Mouse (Mus musculus): ENCODE measurements around the gene Gucy2g. TPM values are rescaled to one million over a fixed set of nuclear protein-coding genes. Genes with fewer than 3 reads are reported as not detected.
A peak's percentile ranks its signal among the peaks of the same experiment; 100 is the strongest.

The Gucy2g gene
- total and polyA plus RNA-seq, 2 experiments from 2014 or later: not detected

DNA sequence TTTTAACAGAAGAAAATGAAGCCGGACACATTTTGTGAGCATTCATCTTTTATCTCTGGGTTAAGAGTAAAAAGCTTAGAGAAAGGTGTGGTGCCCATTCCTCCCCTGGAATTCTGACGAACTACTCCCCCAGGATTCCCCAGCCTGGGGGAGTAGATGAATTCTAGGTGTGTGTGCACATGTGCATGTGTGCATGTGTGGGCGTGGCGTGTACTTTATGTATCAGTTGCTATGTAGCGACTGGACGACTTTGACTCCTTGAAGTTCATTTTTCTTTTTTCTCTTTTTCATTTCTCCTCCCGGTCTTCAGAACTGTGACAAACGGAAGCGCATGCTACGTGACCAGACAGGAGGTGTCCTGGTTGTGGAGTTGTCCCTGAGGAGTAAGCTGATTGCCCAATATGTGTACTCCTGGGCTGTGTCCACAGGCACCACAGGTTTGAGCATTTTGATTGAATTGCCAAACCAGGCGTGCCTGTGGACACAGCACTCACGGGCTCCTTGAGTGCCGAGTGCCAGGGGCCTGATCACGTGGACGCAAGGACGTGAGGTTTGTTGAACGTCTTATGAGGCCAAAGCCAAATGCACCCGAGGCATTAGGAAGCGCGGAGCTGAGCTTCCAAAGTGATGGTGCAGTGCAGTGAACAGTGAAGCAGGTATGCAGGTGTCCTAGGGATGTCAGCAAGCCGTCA is 48.6 kb downstream of the Gucy2g start:
- 86% methylated on average over 21 of the region's 21 CpGs for WGBS
- DNase-seq (ENCODE audit: low spot score): no peak
- H3K4me1 ChIP-seq (ENCODE audit: control insufficient read depth, insufficient read depth): 0 out of 2 replicates have a peak, but pooled peaks cover 7% of the 10 kb centered on the region
- ATAC-seq (ENCODE audit: insufficient read depth, low read depth): no peak
- H3K9me3 ChIP-seq (replicated peaks; ENCODE audit: control insufficient read depth, low read length): no peaks in the 10 kb centered on the region
- no peaks in the 10 kb centered on the region for H3K36me3 ChIP-seq (replicated peaks; ENCODE audit: control insufficient read depth, insufficient read depth, low read length)
- no peaks in the 10 kb centered on the region for H3K27me3 ChIP-seq (ENCODE audit: control insufficient read depth, insufficient read depth, low read length)
- TF ChIP-seq CTCF (IDR thresholded peaks at IDR 0.05; ENCODE audit: low read depth): no peak
- TF ChIP-seq EP300 (IDR thresholded peaks at IDR 0.05; ENCODE audit: low read depth): no peak
- no peak overlapping the region for H3K4me2 ChIP-seq (ENCODE audit: low read depth, low read length)
- H3K9ac ChIP-seq (replicated peaks; ENCODE audit: low read depth, low read length): no peak overlapping the region
- H3K27ac ChIP-seq (ENCODE audit: low read depth): 0 out of 2 replicates have a peak overlapping the region, but pooled peaks have one; percentile 12
- H3K4me3 ChIP-seq (ENCODE audit: low read depth, low read length): no peak overlapping the region

DNA sequence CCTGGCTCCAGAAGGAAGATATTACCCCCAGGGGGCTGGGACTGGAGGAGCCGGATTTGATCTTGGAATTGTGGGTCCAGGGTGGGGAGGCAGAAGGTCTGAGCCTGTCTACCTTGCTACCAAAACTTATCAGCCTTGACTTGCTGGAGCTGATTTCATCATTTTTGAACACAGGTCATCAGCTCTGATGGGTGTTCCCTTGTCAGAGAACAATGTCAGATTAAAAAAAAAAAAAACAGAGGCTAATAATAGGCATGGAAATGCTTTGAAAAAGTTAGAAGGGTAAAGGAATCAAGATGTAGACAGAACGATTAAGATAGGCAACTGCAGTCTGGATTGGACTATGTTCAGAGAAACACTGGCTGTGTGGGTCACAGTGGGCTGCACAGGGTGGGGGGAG is 49.4 kb downstream of the Gucy2g start:
- WGBS: 57% methylated on average over 2 of the region's 2 CpGs
- 0 out of 2 replicates have a peak overlapping the region, but pooled peaks have one; percentile 12 for H3K27ac ChIP-seq (ENCODE audit: low read depth)
- H3K4me1 ChIP-seq (ENCODE audit: control insufficient read depth, insufficient read depth): 0 out of 2 replicates have a peak, but pooled peaks cover 7% of the 10 kb centered on the region
- no peaks in the 10 kb centered on the region for H3K9me3 ChIP-seq (replicated peaks; ENCODE audit: control insufficient read depth, low read length)
- TF ChIP-seq EP300 (IDR thresholded peaks at IDR 0.05; ENCODE audit: low read depth) (no peak), CTCF (IDR thresholded peaks at IDR 0.05; ENCODE audit: low read depth) (no peak)
- H3K36me3 ChIP-seq (replicated peaks; ENCODE audit: control insufficient read depth, insufficient read depth, low read length): no peaks in the 10 kb centered on the region
- no peak overlapping the region for H3K4me3 ChIP-seq (ENCODE audit: low read depth, low read length)
- ATAC-seq (ENCODE audit: insufficient read depth, low read depth): no peak
- H3K27me3 ChIP-seq (ENCODE audit: control insufficient read depth, insufficient read depth, low read length): no peaks in the 10 kb centered on the region
- H3K4me2 ChIP-seq (ENCODE audit: low read depth, low read length): no peak overlapping the region
- DNase-seq (ENCODE audit: low spot score): no peak
- no peak overlapping the region for H3K9ac ChIP-seq (replicated peaks; ENCODE audit: low read depth, low read length)

DNA sequence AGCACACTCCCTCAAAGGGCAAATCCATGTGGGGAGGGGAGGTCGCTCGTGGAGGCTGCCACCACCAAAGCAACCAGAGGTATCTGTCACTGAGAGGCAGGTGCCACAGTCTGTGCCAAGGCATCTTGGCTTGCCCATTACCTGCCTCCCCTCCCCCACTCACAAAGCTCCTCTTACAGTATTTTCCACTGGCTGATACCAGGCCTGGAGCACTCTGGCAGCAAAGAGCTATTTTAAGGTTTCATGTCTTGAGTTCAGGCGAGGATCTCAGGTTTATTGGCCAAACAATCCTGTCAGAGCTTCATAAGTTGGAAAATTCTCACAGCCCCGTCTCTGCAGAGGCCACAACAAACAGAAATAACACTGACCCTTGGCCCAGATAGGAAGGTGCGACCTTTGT is 51.0 kb downstream of the Gucy2g start:
- Histone ChIP-seq H3K4me2 (ENCODE audit: low read depth, low read length) (no peak overlapping the region), H3K9ac (replicated peaks; ENCODE audit: low read depth, low read length) (no peak overlapping the region), H3K9me3 (replicated peaks; ENCODE audit: control insufficient read depth, low read length) (no peaks in the 10 kb centered on the region), H3K36me3 (replicated peaks; ENCODE audit: control insufficient read depth, insufficient read depth, low read length) (no peaks in the 10 kb centered on the region), H3K27me3 (ENCODE audit: control insufficient read depth, insufficient read depth, low read length) (no peaks in the 10 kb centered on the region), H3K4me3 (ENCODE audit: low read depth, low read length) (no peak overlapping the region), H3K4me1 (ENCODE audit: control insufficient read depth, insufficient read depth) (0 out of 2 replicates have a peak, but pooled peaks cover 7% of the 10 kb centered on the region), H3K27ac (ENCODE audit: low read depth) (no peak overlapping the region)
- TF ChIP-seq EP300 (IDR thresholded peaks at IDR 0.05; ENCODE audit: low read depth) (no peak), CTCF (IDR thresholded peaks at IDR 0.05; ENCODE audit: low read depth) (no peak)
- 49% methylated on average over 5 of the region's 5 CpGs for WGBS
- ATAC-seq (ENCODE audit: insufficient read depth, low read depth) (peak; percentile 53; the same call in 1 of the 2 replicates), DNase-seq (ENCODE audit: low spot score) (peak; percentile 31)

DNA sequence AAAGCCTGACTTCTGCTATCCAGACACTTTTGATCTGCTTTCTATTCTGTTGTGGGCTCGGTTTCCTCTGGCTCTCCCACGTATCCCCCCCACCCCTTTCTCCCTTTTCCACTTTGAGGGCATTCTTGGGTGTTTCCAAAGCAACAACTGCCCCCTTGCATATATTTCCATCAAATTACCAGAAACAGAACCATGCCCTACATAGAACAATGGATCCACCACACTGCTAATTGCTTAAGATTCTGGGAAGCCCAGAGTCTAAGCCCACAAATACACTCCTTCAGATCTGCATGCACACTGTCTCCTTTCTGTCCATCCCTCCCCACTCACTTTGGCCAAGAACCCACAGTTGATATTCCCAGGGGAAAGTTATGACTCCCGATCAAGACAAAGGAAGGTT is 55.4 kb downstream of the Gucy2g start:
- Histone ChIP-seq H3K27me3 (ENCODE audit: control insufficient read depth, insufficient read depth, low read length) (no peaks in the 10 kb centered on the region), H3K36me3 (replicated peaks; ENCODE audit: control insufficient read depth, insufficient read depth, low read length) (no peaks in the 10 kb centered on the region), H3K27ac (ENCODE audit: low read depth) (no peak overlapping the region), H3K4me2 (ENCODE audit: low read depth, low read length) (no peak overlapping the region), H3K9me3 (replicated peaks; ENCODE audit: control insufficient read depth, low read length) (no peaks in the 10 kb centered on the region), H3K4me3 (ENCODE audit: low read depth, low read length) (no peak overlapping the region), H3K9ac (replicated peaks; ENCODE audit: low read depth, low read length) (no peak overlapping the region), H3K4me1 (ENCODE audit: control insufficient read depth, insufficient read depth) (no peaks in the 10 kb centered on the region)
- TF ChIP-seq CTCF (IDR thresholded peaks at IDR 0.05; ENCODE audit: low read depth): no peak
- TF ChIP-seq EP300 (IDR thresholded peaks at IDR 0.05; ENCODE audit: low read depth): no peak
- 58% methylated on average over 3 of the region's 3 CpGs for WGBS
- no peak for DNase-seq (ENCODE audit: low spot score)
- no peak for ATAC-seq (ENCODE audit: insufficient read depth, low read depth)

DNA sequence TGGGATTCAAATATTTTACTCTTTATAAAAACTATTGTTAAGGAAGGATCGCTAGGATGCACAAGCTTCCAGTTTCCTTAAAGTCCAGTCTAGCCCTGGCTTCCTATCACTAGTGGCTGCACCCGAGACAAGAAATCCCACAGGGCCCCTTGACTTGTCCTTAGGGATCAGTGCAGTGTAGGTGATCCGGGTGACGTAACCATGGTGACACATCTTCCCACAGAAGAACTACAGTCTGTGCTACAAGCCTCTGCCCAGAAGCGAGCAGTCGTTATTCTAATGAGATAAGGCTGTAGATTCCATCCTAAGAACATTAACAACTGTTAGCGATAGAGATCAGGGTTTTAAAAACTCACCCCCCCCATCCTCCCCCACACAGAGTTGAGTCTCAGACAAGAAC is 56.0 kb downstream of the Gucy2g start:
- no peak overlapping the region for H3K27ac ChIP-seq (ENCODE audit: low read depth)
- H3K4me3 ChIP-seq (ENCODE audit: low read depth, low read length): no peak overlapping the region
- no peaks in the 10 kb centered on the region for H3K36me3 ChIP-seq (replicated peaks; ENCODE audit: control insufficient read depth, insufficient read depth, low read length)
- no peak for TF ChIP-seq CTCF (IDR thresholded peaks at IDR 0.05; ENCODE audit: low read depth)
- WGBS: 54% methylated on average over 7 of the region's 7 CpGs
- no peak for ATAC-seq (ENCODE audit: insufficient read depth, low read depth)
- DNase-seq (ENCODE audit: low spot score): no peak
- H3K9ac ChIP-seq (replicated peaks; ENCODE audit: low read depth, low read length): no peak overlapping the region
- H3K4me1 ChIP-seq (ENCODE audit: control insufficient read depth, insufficient read depth): no peaks in the 10 kb centered on the region
- H3K27me3 ChIP-seq (ENCODE audit: control insufficient read depth, insufficient read depth, low read length): no peaks in the 10 kb centered on the region
- no peaks in the 10 kb centered on the region for H3K9me3 ChIP-seq (replicated peaks; ENCODE audit: control insufficient read depth, low read length)
- no peak overlapping the region for H3K4me2 ChIP-seq (ENCODE audit: low read depth, low read length)

DNA sequence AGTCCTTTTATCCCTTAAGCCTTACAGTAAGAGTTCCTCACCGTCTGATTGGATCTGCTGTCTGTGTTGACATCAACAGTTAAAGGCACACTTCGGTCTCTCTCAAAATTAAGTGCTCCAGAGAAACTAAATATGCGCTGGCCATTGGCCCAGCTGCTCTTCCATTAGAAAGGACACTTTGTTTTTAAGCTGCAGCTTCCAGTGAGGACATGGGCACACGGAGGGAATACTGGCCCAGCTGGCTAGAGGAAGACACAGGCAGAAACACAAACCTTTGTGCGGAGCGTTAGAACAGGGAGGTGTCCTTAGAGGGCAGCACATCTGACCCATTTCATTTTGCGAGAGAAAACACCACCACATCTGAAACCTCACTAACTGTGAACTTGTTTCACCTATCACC is 56.6 kb downstream of the Gucy2g start:
- no peak for ATAC-seq (ENCODE audit: insufficient read depth, low read depth)
- Histone ChIP-seq H3K4me1 (ENCODE audit: control insufficient read depth, insufficient read depth) (no peaks in the 10 kb centered on the region), H3K4me3 (ENCODE audit: low read depth, low read length) (no peak overlapping the region), H3K4me2 (ENCODE audit: low read depth, low read length) (no peak overlapping the region), H3K36me3 (replicated peaks; ENCODE audit: control insufficient read depth, insufficient read depth, low read length) (no peaks in the 10 kb centered on the region), H3K27me3 (ENCODE audit: control insufficient read depth, insufficient read depth, low read length) (no peaks in the 10 kb centered on the region), H3K27ac (ENCODE audit: low read depth) (no peak overlapping the region), H3K9ac (replicated peaks; ENCODE audit: low read depth, low read length) (no peak overlapping the region), H3K9me3 (replicated peaks; ENCODE audit: control insufficient read depth, low read length) (no peaks in the 10 kb centered on the region)
- DNase-seq (ENCODE audit: low spot score): no peak
- 67% methylated on average over 7 of the region's 7 CpGs for WGBS
- TF ChIP-seq EP300 (IDR thresholded peaks at IDR 0.05; ENCODE audit: low read depth) (no peak), CTCF (IDR thresholded peaks at IDR 0.05; ENCODE audit: low read depth) (no peak)

Data from heart, postnatal 0 days (tissue).